Mouse (Mus musculus): ENCODE results near the gene Arap1.

DNA sequence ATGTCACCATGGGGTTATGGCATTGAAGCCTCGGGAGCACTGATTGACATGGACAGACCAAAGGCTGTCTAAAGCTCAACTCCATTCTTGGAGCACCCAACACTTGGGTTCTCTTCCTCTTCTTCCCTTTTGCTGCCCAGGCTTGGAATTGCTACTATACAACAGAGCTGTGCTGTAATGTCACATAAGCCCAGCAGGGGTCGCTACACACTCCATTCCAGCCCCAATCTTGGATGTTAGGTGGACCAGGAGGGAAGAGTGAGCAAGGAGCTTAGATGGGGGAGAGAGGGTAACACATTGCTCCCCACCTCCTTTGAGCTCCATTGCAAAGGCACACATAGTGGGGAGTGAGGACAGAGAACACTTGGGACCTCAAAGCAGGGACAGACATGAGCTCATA, 79.9 kb downstream of the Arap1 start:
- TF ChIP-seq GATA1 (IDR thresholded peaks at IDR 0.05; ENCODE audit: borderline replicate concordance, low read length) (no peak), FLI1 (IDR thresholded peaks at IDR 0.05; ENCODE audit: low read length) (no peak)

Measured in megakaryocyte, embryonic 14.5 days (primary cell).